Mouse (Mus musculus) megakaryocyte, embryonic 14.5 days (primary cell): ENCODE measurements around the gene 1700029J07Rik. TPM values are rescaled to one million over a fixed set of nuclear protein-coding genes. Genes with fewer than 3 reads are reported as not detected.
A peak's percentile ranks its signal among the peaks of the same experiment; 100 is the strongest.

Experiments used
- H3K27me3 ChIP-seq: replicated peaks from 2 replicates; pipeline ENCODE3; 2012; ENCODE audit warnings: inconsistent platforms
- H3K36me3 ChIP-seq: replicated peaks from 2 replicates; pipeline ENCODE3; 2012; ENCODE audit warnings: low read length, inconsistent platforms, mixed read lengths
- H3K4me1 ChIP-seq: 2 replicates; pipeline ENCODE4 v1.6.1; 2012; ENCODE audit warnings: inconsistent platforms
- H3K4me3 ChIP-seq: replicated peaks from 2 replicates; pipeline ENCODE3; 2012; ENCODE audit warnings: moderate library complexity, mild to moderate bottlenecking, inconsistent platforms
- H3K9me3 ChIP-seq: 2 replicates; pipeline ENCODE4 v1.6.1; 2012; ENCODE audit warnings: inconsistent platforms
- FLI1 ChIP-seq: IDR thresholded peaks from 2 replicates; pipeline ENCODE4 v1.6.1; 2012; ENCODE audit warnings: low read length, inconsistent platforms, mixed read lengths
- GATA1 ChIP-seq: IDR thresholded peaks from 3 replicates; pipeline ENCODE4 v1.6.1; 2012; ENCODE audit warnings: mixed read lengths, low read length, inconsistent platforms, borderline replicate concordance
- polyA plus RNA-seq: library from polyadenylated mRNA; stranded (reverse); fragments of >175 nt; gene quantifications from 2 replicates; pipeline ENCODE4 v1.2.3, GENCODE M21; 2012; ENCODE audit warnings: low replicate concordance; ENCODE audit not compliant: insufficient read depth

1700029J07Rik gene
- polyA plus RNA-seq, 1 experiment: 0.75 TPM

GRCm38 (mm10) chr8:45999784-46000705, 25.0 kb upstream of the 1700029J07Rik start:
- Histone ChIP-seq H3K27me3 (no peaks in the 10 kb centered on the region), H3K4me1 (peaks cover 58% of the 10 kb centered on the region)
- TF ChIP-seq FLI1: no peak
- no peak for TF ChIP-seq GATA1

GRCm38 (mm10) chr8:45999138-45999783, 24.2 kb upstream of the 1700029J07Rik start, which contains the start of gene Lrp2bp:
Gene Lrp2bp (plus strand): TSS chr8:45999303.
- TF ChIP-seq FLI1: no peak
- Histone ChIP-seq H3K27me3 (no peaks in the 10 kb centered on the region), H3K4me3 (peak within 1 kb of the TSS; percentile 95), H3K9me3 (no peaks in the 10 kb centered on the region), H3K36me3 (peaks cover 41% of the 10 kb centered on the region), H3K4me1 (peaks cover 57% of the 10 kb centered on the region)

More at GRCm38 (mm10) chr8:45999784-46000705, 25.0 kb upstream of the 1700029J07Rik start:
- H3K36me3 ChIP-seq: peaks cover 38% of the 10 kb centered on the region
- peak overlapping the region; percentile 95 for H3K4me3 ChIP-seq
- H3K9me3 ChIP-seq: no peaks in the 10 kb centered on the region

DNA sequence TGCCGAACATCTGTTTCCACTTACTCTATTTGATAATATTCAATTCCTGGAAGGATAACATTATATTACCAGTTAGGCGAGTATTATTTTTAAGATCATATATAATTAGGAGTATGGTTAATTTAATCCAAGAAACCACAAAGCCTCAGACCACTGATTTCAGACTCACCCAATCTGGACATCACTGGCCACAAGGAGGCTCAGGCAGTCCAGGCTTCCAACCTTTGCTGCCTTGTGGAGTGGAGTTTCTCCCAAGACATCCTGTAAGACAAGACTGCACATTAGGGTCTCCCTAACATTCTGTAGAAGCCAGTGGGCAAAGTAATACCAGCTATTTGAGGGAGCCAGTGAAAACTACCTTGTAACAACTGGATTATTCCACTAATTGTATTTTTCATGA, 23.2 kb upstream of the 1700029J07Rik start:
- Histone ChIP-seq H3K4me1 (peaks cover 56% of the 10 kb centered on the region), H3K9me3 (no peaks in the 10 kb centered on the region), H3K4me3 (peak overlapping the region; percentile 95), H3K27me3 (no peaks in the 10 kb centered on the region), H3K36me3 (peaks cover 51% of the 10 kb centered on the region)
- TF ChIP-seq FLI1: no peak
- no peak for TF ChIP-seq GATA1

DNA sequence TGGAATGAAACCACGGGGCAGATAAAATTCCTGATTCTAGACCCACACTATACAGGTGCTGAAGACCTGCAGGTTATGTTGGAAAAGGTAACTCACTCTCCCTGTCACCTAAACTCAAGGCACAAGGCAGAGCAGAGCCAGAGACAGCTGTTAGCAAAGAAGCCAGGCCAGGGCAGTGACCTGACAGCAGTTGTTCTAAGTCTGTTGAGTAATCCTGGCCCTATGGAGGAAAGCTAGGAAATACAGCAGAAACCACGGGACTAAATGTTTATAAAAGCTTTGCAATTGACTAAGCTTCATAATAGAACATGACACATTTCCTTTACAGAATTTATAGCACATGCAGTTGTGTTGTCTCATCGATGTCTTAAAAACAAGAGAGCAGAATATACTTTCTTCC, 20.5 kb upstream of the 1700029J07Rik start:
- Histone ChIP-seq H3K4me1 (peaks cover 48% of the 10 kb centered on the region), H3K4me3 (peak overlapping the region; percentile 46), H3K9me3 (no peaks in the 10 kb centered on the region), H3K36me3 (peaks cover 66% of the 10 kb centered on the region), H3K27me3 (no peaks in the 10 kb centered on the region)
- TF ChIP-seq FLI1 (no peak), GATA1 (no peak)

DNA sequence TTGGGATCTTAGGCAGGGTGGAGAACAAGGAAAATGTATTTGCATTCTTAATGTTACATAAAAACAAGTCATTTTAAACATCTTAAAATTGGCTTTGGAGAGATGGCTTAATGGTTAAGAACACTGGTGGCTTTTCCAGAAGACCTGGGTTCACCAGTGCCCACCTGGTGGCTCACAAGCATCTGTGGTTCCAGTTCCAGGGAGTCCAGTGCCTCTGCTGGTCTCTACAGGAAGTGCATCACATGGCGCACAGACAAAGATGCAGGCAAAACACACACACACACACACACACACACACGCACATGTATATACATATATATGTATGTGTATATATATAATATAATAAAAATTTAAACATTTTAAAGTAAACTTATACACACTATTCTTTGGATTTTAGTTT, 19.1 kb upstream of the 1700029J07Rik start:
- Histone ChIP-seq H3K36me3 (peaks cover 76% of the 10 kb centered on the region), H3K9me3 (no peaks in the 10 kb centered on the region), H3K4me1 (peaks cover 45% of the 10 kb centered on the region), H3K4me3 (no peak overlapping the region), H3K27me3 (no peaks in the 10 kb centered on the region)
- TF ChIP-seq GATA1: no peak
- TF ChIP-seq FLI1: no peak

DNA sequence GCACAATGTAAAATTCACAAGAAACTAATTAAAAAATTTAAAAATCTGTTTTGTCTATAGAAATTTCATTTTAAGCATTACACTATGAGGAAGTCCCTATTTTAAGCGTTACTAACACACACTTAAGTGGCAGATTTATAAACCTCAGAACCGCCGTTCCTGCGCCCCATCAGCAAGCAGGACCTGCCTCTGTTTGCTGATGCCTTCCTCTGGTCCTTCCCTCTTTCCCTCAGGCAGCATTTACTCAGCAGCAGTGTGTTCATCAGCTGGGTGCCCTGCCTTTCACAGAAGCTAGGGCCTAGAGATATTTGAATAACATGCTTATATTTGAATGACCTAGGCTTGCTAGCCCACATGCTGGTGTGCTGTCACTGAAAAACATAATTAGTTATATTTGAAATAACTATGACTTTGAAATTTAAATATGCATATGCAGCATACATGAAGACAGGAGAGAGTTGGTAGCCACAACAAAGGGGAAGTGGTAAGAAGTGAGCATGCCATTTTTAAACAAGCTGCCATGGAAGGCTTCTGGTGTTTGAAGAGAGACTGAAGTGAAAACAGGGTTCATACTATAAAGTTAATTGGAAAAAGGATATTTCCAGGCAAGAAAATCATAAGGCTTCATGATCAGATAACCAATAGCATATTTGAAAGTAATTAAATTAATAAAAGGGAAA, 15.7 kb upstream of the 1700029J07Rik start:
- peaks cover 43% of the 10 kb centered on the region for H3K4me1 ChIP-seq
- no peaks in the 10 kb centered on the region for H3K27me3 ChIP-seq
- TF ChIP-seq FLI1: no peak
- no peak for TF ChIP-seq GATA1
- H3K9me3 ChIP-seq: no peaks in the 10 kb centered on the region
- peak overlapping the region; percentile 53 for H3K4me3 ChIP-seq
- H3K36me3 ChIP-seq: peaks cover 75% of the 10 kb centered on the region

- Histone ChIP-seq H3K4me3 (no peak overlapping the region), H3K4me1 (peaks cover 35% of the 10 kb centered on the region), H3K27me3 (no peaks in the 10 kb centered on the region), H3K9me3 (no peaks in the 10 kb centered on the region), H3K36me3 (peaks cover 80% of the 10 kb centered on the region)
- TF ChIP-seq GATA1 (no peak), FLI1 (no peak)
Observed at GRCm38 (mm10) chr8:45988189-45988588, 13.1 kb upstream of the 1700029J07Rik start.

DNA sequence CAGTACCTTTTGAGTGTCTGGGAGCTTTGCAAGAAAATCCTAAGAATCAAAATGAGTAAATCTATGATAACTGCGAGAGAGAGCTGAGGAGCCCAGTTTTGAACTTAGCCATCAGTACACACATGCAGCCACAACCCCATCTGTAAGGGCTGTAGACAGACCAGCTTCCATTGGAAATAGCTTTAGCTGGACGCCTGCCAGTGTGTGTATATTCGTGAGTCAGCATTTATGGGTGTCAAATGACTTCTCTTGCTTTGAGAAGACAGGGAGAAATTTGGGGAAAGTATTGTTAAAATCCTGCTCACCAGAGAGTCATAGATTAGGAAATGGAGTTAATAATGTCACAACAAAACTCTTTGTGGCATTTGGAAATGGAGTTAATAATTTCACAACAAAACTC, 11.6 kb upstream of the 1700029J07Rik start:
- Histone ChIP-seq H3K36me3 (peaks cover 85% of the 10 kb centered on the region), H3K4me3 (no peak overlapping the region), H3K4me1 (peaks cover 34% of the 10 kb centered on the region), H3K9me3 (no peaks in the 10 kb centered on the region), H3K27me3 (no peaks in the 10 kb centered on the region)
- TF ChIP-seq GATA1 (no peak), FLI1 (no peak)

DNA sequence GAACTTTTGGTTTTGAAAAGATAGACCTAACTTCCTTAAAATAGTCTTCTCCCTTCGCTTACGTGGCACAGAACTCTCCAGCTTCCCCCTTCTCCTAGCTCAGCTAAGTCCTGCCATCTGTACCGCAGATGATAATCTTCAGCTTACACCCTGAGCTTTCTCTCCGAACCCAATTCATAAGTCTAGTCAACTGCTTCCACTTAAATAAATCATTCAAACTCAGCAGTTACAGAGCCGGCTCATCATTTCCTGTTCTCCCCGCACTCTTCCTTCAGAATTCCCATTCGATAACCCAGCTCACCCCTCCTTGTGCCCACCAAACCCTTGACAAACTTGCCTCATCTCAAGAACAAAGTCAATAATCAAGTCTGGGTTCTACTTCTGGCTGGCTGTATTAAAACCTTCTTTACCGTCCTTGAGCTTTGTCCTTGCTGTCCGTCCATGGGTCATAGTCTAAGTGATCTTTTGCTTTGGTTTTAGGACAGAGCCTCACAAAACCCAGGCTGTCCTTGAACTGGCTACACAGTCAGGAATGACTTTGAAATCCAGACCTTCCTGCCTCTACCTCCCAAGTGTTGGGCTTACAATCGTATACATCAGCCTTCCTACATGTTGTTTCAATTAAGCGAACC, 901 bp upstream of the 1700029J07Rik start:
- Histone ChIP-seq H3K9me3 (peaks cover 10% of the 10 kb centered on the region), H3K36me3 (peaks cover 55% of the 10 kb centered on the region), H3K4me1 (peaks cover 35% of the 10 kb centered on the region), H3K27me3 (no peaks in the 10 kb centered on the region), H3K4me3 (peak overlapping the region; percentile 97)
- TF ChIP-seq FLI1 (no peak), GATA1 (no peak)
